Mouse (Mus musculus): ENCODE data around the gene Lrrc41. TPM values are rescaled to one million over a fixed set of nuclear protein-coding genes. Genes with fewer than 3 reads are reported as not detected.
A peak's percentile ranks its signal among the peaks of the same experiment; 100 is the strongest.

Gene Lrrc41
- total RNA-seq, 2 experiments from 2014 or later: 18.1 to 18.2 TPM

GRCm38 (mm10) chr4:116143317-116143811 lies 68.3 kb downstream of the Lrrc41 start:
- peak; percentile 24 for DNase-seq (ENCODE audit: low spot score)

GRCm38 (mm10) chr4:116143891-116144717 lies 69.0 kb downstream of the Lrrc41 start:
- DNase-seq (ENCODE audit: low spot score): peak; percentile 66

Other genes starting within 250 kb of the Lrrc41 start
- 1 to 10 TPM; 2.1 to 2.2 TPM for gene Mob3c, start 247.2 kb upstream of the Lrrc41 start, total RNA-seq (2021)
- gene Mknk1, start 236.1 kb upstream of the Lrrc41 start, total RNA-seq (2021): 10 to 100 TPM; 21.8 to 26.1 TPM
- gene Kncn, start 190.9 kb upstream of the Lrrc41 start, total RNA-seq (2021): not detected
- gene 6430628N08Rik, start 184.6 kb upstream of the Lrrc41 start, total RNA-seq (2021): not detected
- gene Dmbx1, start 135.3 kb upstream of the Lrrc41 start, total RNA-seq (2021): not detected
- under 1 TPM; 0.09 to 0.19 TPM for gene Faah, start 57.3 kb upstream of the Lrrc41 start, total RNA-seq (2021)
- 10 to 100 TPM; 13.2 to 14.2 TPM for gene Nsun4, start 21.4 kb upstream of the Lrrc41 start, total RNA-seq (2021)
- 100 to 1,000 TPM; 730 to 801 TPM for gene Uqcrh, start 198 bp upstream of the Lrrc41 start, total RNA-seq (2021)
- gene Rad54l, start 48.4 kb downstream of the Lrrc41 start, total RNA-seq (2021): under 1 TPM; 0.28 to 0.71 TPM
- gene Pomgnt1, start 48.6 kb downstream of the Lrrc41 start, total RNA-seq (2021): 10 to 100 TPM; 46.1 to 49.9 TPM
- gene Lurap1, start 76.1 kb downstream of the Lrrc41 start, total RNA-seq (2021): 1 to 10 TPM; 5.6 to 5.8 TPM
- gene Tspan1, start 92.3 kb downstream of the Lrrc41 start, total RNA-seq (2021): not detected
- not detected for gene 1700042G07Rik, start 98.1 kb downstream of the Lrrc41 start, total RNA-seq (2021)
- gene Gm49337, start 98.1 kb downstream of the Lrrc41 start, total RNA-seq (2021): under 1 TPM; 0.50 to 0.62 TPM
- gene Pik3r3, start 146.3 kb downstream of the Lrrc41 start, total RNA-seq (2021): 1 to 10 TPM; 5.2 to 6.3 TPM